Mouse (Mus musculus): ENCODE data around the gene Cd40lg.

The Cd40lg gene

DNA sequence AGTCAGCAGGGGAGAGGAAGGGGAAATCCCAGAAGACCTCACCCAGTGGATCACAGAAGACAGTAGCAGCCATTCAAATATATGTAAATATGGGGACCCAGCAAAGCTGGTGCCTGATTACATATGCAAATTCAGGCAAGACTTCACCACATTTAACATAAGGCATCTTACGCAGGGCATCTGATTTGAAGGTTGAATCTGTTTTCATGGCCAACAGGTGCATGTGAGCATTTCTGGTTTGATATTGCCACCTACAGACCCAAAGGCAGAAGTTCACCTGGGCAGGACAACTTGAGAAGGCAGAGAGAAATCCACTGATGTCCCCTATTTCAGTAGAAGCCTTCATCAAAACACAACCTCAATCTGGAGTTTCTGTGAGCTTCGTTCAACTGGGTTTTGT, 48.8 kb downstream of the Cd40lg start:
- intact Hi-C loops (cut with DNase I), result no loop called here

DNA sequence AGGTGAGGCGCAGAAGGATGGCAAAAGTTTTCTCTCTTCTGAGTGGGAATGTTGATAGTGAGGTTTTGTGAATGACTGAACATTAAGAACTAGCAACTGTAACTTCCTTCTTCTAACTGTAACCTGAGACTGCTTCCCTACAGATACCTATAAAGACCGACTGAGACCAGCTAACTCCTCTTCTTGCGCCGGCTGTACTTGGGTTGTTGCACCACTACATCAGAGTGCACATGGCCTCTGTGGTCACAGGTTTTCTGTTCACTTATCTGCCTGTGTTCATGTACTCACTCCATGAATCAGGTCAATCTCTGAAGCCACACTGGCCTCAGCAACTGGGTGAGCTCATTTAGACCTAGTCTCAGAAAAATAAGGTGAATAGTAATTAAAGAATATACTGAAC, 51.6 kb downstream of the Cd40lg start:
- intact Hi-C loops (cut with DNase I), result no loop called here

Data from adrenal gland (tissue).